Mouse (Mus musculus): Measurements from ENCODE around the gene Vcp. TPM values are rescaled to one million over a fixed set of nuclear protein-coding genes. Genes with fewer than 3 reads are reported as not detected.
A peak's percentile ranks its signal among the peaks of the same experiment; 100 is the strongest.

Vcp gene
- total and polyA plus RNA-seq, 3 experiments: 136 to 261 (median 223) TPM

DNA sequence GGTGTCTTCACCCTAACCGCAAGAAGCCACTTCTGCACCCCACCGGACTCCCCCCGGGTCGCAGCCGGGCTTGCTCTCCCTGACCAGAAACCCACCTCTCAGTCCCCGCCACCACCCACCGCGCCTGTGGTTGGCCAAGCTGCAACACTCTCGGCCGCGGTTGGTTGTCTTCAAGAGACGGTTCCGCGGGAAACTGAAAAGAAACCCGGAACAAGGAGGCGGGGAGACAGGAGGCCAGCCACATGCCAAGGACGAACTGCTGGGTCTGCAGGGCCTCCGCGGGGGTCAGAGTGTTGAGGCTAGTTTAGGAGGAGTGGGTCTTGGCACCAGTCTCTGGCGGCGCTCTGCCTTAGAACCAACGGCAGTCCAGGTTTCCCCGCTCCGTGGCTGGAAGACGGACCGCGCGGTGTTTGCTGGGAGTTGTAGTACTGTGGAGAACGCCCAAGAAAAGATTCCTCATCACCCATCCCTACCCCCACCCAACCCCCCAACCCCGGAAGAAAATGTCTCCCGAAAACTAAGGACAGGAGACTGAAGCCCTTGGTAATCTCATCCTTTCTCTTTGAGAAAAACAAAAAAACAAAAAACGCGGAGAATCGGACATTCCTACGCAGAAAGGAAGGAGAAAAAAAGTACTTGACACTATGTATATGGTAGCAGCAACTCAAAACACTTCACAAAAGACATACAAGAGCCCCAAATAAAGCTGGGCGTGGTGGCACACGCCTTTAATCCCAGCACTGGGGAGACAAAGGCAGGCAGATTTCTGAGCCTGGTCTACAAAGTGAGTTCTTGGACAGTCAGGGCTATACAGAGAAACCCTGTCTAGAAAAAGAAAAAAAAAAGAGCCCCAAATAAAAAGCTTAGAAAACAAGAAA, 10.1 kb upstream of the Vcp start, which contains the start of gene Fancg:
TSS of gene Fancg (minus strand) at position 346 of the 878 bp plus-strand sequence.
- peak; percentile 85 for DNase-seq (ENCODE audit: low spot score)

DNA sequence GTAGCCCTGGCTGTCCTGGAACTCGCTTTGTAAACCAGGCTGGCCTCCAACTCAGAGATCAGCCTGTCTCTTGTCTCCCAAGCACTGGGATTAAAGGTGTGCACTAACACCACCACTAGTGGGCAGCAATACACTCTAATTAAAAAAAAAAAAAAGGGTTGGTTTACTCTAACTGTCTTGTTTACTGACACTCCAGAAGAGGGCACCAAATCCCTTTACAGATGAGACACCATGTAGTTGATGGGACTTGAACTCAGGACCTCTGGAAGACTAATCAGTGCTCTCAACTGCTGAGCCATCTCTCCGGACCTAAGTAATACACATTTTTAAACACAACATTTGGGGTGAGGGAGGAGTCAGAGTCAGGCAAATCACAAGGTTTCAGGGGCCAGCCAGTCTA, 5.5 kb upstream of the Vcp start:
- peaks cover 30% of the 10 kb centered on the region for H3K4me1 ChIP-seq (ENCODE audit: insufficient read depth, low read depth, low read length)
- no peak; the same call in 1 of the 2 replicates for ATAC-seq (ENCODE audit: extremely low read depth, insufficient number of reproducible peaks, low FRiP score, poor library complexity, severe bottlenecking)
- H3K27me3 ChIP-seq (ENCODE audit: insufficient read depth, low read length): no peaks in the 10 kb centered on the region
- no peak overlapping the region for H3K4me3 ChIP-seq (ENCODE audit: low read depth, low read length)
- DNase-seq (ENCODE audit: low spot score): no peak
- TF ChIP-seq TAL1 (conservative IDR thresholded peaks at IDR 0.05; ENCODE audit: low read depth, low read length) (no peak), GATA2 (IDR thresholded peaks at IDR 0.05; ENCODE audit: borderline replicate concordance, low read depth, low read length) (no peak), GATA1 (IDR thresholded peaks at IDR 0.05; ENCODE audit: borderline replicate concordance, low read length) (no peak), CTCF (IDR thresholded peaks at IDR 0.05; ENCODE audit: low read depth, low read length) (peak; percentile 48), POLR2AphosphoS5 (IDR thresholded peaks at IDR 0.05; ENCODE audit: insufficient replicate concordance, low read depth, low read length) (no peak)
- H3K9me3 ChIP-seq (replicated peaks): no peaks in the 10 kb centered on the region
- H3K36me3 ChIP-seq (replicated peaks): peaks cover 65% of the 10 kb centered on the region

More for the DNA sequence above, 10.1 kb upstream of the Vcp start, which contains the start of gene Fancg:
- H3K4me3 ChIP-seq (ENCODE audit: low read depth, low read length): peak within 1 kb of the TSS; percentile 82
- H3K36me3 ChIP-seq (replicated peaks): peaks cover 32% of the 10 kb centered on the region
- H3K9me3 ChIP-seq (replicated peaks): no peaks in the 10 kb centered on the region
- H3K27me3 ChIP-seq (ENCODE audit: insufficient read depth, low read length): no peaks in the 10 kb centered on the region
- TF ChIP-seq POLR2AphosphoS5 (IDR thresholded peaks at IDR 0.05; ENCODE audit: insufficient replicate concordance, low read depth, low read length): no peak
- TF ChIP-seq GATA1 (IDR thresholded peaks at IDR 0.05; ENCODE audit: borderline replicate concordance, low read length): no peak
- TF ChIP-seq TAL1 (conservative IDR thresholded peaks at IDR 0.05; ENCODE audit: low read depth, low read length): no peak
- no peak for TF ChIP-seq GATA2 (IDR thresholded peaks at IDR 0.05; ENCODE audit: borderline replicate concordance, low read depth, low read length)
- TF ChIP-seq CTCF (IDR thresholded peaks at IDR 0.05; ENCODE audit: low read depth, low read length): no peak
- peaks cover 30% of the 10 kb centered on the region for H3K4me1 ChIP-seq (ENCODE audit: insufficient read depth, low read depth, low read length)
- ATAC-seq (ENCODE audit: extremely low read depth, insufficient number of reproducible peaks, low FRiP score, poor library complexity, severe bottlenecking): peak; percentile 75

DNA sequence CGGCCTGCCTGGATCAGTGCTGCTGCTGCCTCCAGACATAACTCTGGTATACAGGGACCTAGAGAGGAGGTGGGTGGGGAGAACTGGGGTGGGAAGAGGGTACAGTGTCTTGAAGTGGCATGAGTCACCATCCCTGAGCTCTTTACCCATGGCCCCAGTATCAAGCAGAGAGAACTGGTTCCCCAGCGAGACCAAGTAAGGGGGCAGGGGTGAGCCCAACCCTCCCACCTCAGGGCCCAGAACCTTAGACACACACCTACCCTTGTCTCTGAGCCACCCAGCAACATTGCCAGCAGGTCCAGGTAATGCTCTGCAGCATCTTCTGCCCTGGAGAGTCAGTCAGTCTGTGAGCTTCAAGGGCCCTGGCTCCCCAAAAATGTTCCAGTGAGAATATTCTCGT, 4.6 kb upstream of the Vcp start:
- no peak for TF ChIP-seq GATA1 (IDR thresholded peaks at IDR 0.05; ENCODE audit: borderline replicate concordance, low read length)
- TF ChIP-seq GATA2 (IDR thresholded peaks at IDR 0.05; ENCODE audit: borderline replicate concordance, low read depth, low read length): no peak
- TF ChIP-seq POLR2AphosphoS5 (IDR thresholded peaks at IDR 0.05; ENCODE audit: insufficient replicate concordance, low read depth, low read length): no peak
- TF ChIP-seq TAL1 (conservative IDR thresholded peaks at IDR 0.05; ENCODE audit: low read depth, low read length): no peak
- no peak for TF ChIP-seq CTCF (IDR thresholded peaks at IDR 0.05; ENCODE audit: low read depth, low read length)
- Histone ChIP-seq H3K9me3 (replicated peaks) (no peaks in the 10 kb centered on the region), H3K36me3 (replicated peaks) (peaks cover 65% of the 10 kb centered on the region), H3K4me3 (ENCODE audit: low read depth, low read length) (no peak overlapping the region), H3K27me3 (ENCODE audit: insufficient read depth, low read length) (no peaks in the 10 kb centered on the region), H3K4me1 (ENCODE audit: insufficient read depth, low read depth, low read length) (peaks cover 30% of the 10 kb centered on the region)
- ATAC-seq (ENCODE audit: extremely low read depth, insufficient number of reproducible peaks, low FRiP score, poor library complexity, severe bottlenecking) (no peak), DNase-seq (ENCODE audit: low spot score) (no peak)

DNA sequence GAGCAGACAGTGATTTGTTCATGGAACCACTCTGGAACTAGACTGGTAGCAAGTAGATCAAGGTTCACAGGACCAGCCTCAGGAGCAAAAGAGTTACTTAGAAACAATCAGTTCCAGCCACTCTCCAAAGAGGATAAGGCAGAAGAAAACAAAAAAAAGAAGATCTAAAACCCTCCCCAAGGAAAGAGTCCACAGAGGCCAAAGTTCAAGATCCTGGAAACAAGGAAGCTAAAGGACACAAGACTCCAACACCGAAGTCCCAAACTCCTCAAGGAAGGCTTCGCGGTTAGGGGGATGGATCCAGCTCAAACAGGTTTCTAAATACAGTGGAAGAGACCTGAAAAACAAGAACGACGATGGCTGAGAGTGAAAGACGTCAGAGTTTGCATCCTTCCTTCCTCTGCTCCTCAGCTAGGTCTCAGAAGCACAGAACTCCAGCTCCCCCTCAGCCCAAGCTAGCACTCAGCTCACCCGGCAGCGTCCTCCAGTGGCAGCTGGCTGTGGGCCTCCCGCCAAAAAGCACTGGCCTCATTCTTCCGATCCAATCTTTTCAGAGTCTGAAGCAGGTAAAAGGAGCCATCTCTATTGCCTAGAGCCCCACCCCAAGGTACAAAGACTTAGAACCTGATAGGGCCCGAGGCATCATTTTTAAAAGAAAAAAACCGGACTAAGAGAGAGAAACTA, 2.6 kb upstream of the Vcp start:
- TF ChIP-seq GATA1 (IDR thresholded peaks at IDR 0.05; ENCODE audit: borderline replicate concordance, low read length) (no peak), POLR2AphosphoS5 (IDR thresholded peaks at IDR 0.05; ENCODE audit: insufficient replicate concordance, low read depth, low read length) (no peak), CTCF (IDR thresholded peaks at IDR 0.05; ENCODE audit: low read depth, low read length) (no peak), GATA2 (IDR thresholded peaks at IDR 0.05; ENCODE audit: borderline replicate concordance, low read depth, low read length) (no peak), TAL1 (conservative IDR thresholded peaks at IDR 0.05; ENCODE audit: low read depth, low read length) (no peak)
- Histone ChIP-seq H3K36me3 (replicated peaks) (peaks cover 63% of the 10 kb centered on the region), H3K4me3 (ENCODE audit: low read depth, low read length) (no peak overlapping the region), H3K9me3 (replicated peaks) (no peaks in the 10 kb centered on the region), H3K4me1 (ENCODE audit: insufficient read depth, low read depth, low read length) (peaks cover 22% of the 10 kb centered on the region), H3K27me3 (ENCODE audit: insufficient read depth, low read length) (no peaks in the 10 kb centered on the region)
- DNase-seq (ENCODE audit: low spot score): no peak
- ATAC-seq (ENCODE audit: extremely low read depth, insufficient number of reproducible peaks, low FRiP score, poor library complexity, severe bottlenecking): no peak

DNA sequence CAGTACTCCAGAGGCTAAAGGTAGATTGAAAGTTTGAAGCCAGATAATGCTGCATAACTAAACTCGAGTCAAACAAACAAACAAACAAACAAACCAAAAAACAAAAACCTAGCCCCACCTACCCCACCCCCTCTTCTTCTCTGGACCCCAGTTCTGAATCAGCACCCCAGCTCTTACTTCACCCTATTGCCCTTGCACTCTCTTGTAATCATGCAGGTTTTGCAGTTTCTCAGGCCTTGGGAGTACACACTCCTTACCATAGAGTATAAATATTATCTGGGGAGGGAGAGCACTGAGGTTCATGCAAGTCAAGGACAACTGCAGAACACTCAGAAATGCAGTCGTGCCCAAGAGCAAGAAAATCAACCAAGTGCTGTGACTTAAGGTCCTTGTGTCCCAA, 965 bp upstream of the Vcp start:
- ATAC-seq (ENCODE audit: extremely low read depth, insufficient number of reproducible peaks, low FRiP score, poor library complexity, severe bottlenecking): no peak
- DNase-seq (ENCODE audit: low spot score): no peak
- no peaks in the 10 kb centered on the region for H3K27me3 ChIP-seq (ENCODE audit: insufficient read depth, low read length)
- H3K36me3 ChIP-seq (replicated peaks): peaks cover 58% of the 10 kb centered on the region
- no peak overlapping the region for H3K4me3 ChIP-seq (ENCODE audit: low read depth, low read length)
- H3K4me1 ChIP-seq (ENCODE audit: insufficient read depth, low read depth, low read length): peaks cover 29% of the 10 kb centered on the region
- TF ChIP-seq TAL1 (conservative IDR thresholded peaks at IDR 0.05; ENCODE audit: low read depth, low read length): no peak
- no peak for TF ChIP-seq CTCF (IDR thresholded peaks at IDR 0.05; ENCODE audit: low read depth, low read length)
- TF ChIP-seq POLR2AphosphoS5 (IDR thresholded peaks at IDR 0.05; ENCODE audit: insufficient replicate concordance, low read depth, low read length): no peak
- no peak for TF ChIP-seq GATA1 (IDR thresholded peaks at IDR 0.05; ENCODE audit: borderline replicate concordance, low read length)
- no peak for TF ChIP-seq GATA2 (IDR thresholded peaks at IDR 0.05; ENCODE audit: borderline replicate concordance, low read depth, low read length)
- H3K9me3 ChIP-seq (replicated peaks): no peaks in the 10 kb centered on the region
